Mouse (Mus musculus): Measurements from ENCODE around the gene Sult2a2. TPM values are rescaled to one million over a fixed set of nuclear protein-coding genes. Genes with fewer than 3 reads are reported as not detected.
"Not testable (repeated sequence)": the region's sequence is repeated elsewhere in the genome, so short reads cannot be mapped to it uniquely, and the experiment has no call there.

Gene Sult2a2
- total RNA-seq (2021), result not detected
- long read RNA-seq, experiment 1, result 0 reads
- long read RNA-seq, experiment 2, result 0 reads

DNA sequence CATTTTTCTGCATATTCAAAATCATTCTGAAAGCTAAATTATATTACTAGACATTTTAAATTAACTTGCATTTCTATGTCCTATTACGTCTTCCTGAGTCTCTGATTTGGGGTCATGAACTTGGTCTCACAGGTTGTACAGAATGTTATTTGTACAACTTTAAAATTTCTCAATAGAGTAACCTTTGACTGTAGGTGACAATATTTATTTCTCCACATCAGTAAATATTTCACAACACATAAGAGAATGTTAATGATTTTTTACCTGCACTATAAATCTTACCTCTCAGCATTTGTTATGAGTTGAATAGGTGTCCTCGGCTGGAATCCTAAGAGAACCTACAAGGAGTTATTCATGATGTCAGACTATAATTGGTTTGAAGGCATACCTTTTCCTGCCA lies at the start of gene Sult2a2:
Sult2a2 (plus strand) TSS at position 301 of the 400 bp plus-strand sequence.
- DNase-seq; H3K27ac ChIP-seq; H3K4me3 ChIP-seq; intact Hi-C loops (cut with DNase I): not testable (repeated sequence)

DNA sequence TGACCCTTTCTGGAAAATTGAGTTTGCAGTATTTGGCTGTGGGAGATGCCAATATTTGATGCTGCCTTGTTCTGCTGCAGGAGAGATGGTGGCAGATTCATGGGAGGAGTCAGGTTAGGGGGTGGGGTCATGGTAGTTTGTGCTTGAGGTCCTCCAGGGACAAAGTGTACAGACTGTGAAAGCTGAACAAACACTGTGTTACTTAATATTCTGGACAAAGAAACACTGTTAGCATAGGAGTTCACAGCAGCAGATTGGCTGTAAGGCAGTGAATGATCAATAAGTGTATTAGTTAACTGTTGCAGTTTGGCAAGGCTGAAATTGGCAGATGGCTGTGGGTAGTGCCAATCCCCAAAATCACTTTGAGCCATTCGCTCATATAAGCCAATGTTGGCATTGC lies 80.6 kb downstream of the Sult2a2 start:
- TF ChIP-seq CTCF (IDR thresholded peaks at IDR 0.05), result no peak
- intact Hi-C loops (cut with DNase I), result no loop called here
- H3K4me3 ChIP-seq, result no peak overlapping the region

More for the DNA sequence above, 80.6 kb downstream of the Sult2a2 start:
- DNase-seq, result no peak
- H3K27ac ChIP-seq, result no peak overlapping the region

Other genes with a start within 250 kb of the Sult2a2 start
- not detected for gene Bsph2, start 162.4 kb upstream of the Sult2a2 start, total RNA-seq (2021)
- not detected for gene Sult2a5, start 109.5 kb upstream of the Sult2a2 start, total RNA-seq (2021)
- gene Sult2a1, start 103.9 kb downstream of the Sult2a2 start, total RNA-seq (2021), result not detected

All from gastrocnemius, adult 2 months (tissue).